Mouse (Mus musculus) kidney, adult 2 months (tissue): ENCODE data around the gene Ass1.

Experiments used
- CTCF ChIP-seq: fragments of 200-500 bp; conservative IDR thresholded peaks from 2 replicates; pipeline ENCODE4 v1.5.1; 2011; ENCODE audit warnings: low read depth, mild to moderate bottlenecking, control low read depth, low read length, moderate library complexity, mixed read lengths; ENCODE audit not compliant: insufficient read depth, insufficient read length
- POLR2A ChIP-seq: fragments of 200-500 bp; IDR thresholded peaks from one replicate; pipeline ENCODE4 v1.6.1; 2011; ENCODE audit warnings: low read depth, low read length, control low read depth

GRCm38 (mm10) chr2:31537054-31537453 is 67.0 kb downstream of the Ass1 start:
- TF ChIP-seq POLR2A: no peak
- TF ChIP-seq CTCF: no peak
